Mouse (Mus musculus): ENCODE measurements at regions not wholly inside any gene's neighbourhood (a gene's known extent, or its start where the extent isn't known, plus 50 kb on each side); places are given as distances from the start of the nearest gene placed in this dataset.

- in situ Hi-C loops (cut with MboI, MseI), result no loop called here
These were observed 85.6 kb upstream of the Thbs1 start for GRCm38 (mm10) chr2:118025829-118026735.

GRCm38 (mm10) chr2:118028881-118029280, 82.8 kb upstream of the Thbs1 start:
- in situ Hi-C loops (cut with MboI, MseI), result no loop called here

GRCm38 (mm10) chr2:118029470-118030108, 82.1 kb upstream of the Thbs1 start:
- in situ Hi-C loops (cut with MboI, MseI), result no loop called here

- in situ Hi-C loops (cut with MboI, MseI), result no loop called here
These were observed 80.0 kb upstream of the Thbs1 start for GRCm38 (mm10) chr2:118031662-118032061.

GRCm38 (mm10) chr2:118033377-118033776, 78.3 kb upstream of the Thbs1 start:
- in situ Hi-C loops (cut with MboI, MseI), result no loop called here

- in situ Hi-C loops (cut with MboI, MseI), result no loop called here
These were observed 77.7 kb upstream of the Thbs1 start for GRCm38 (mm10) chr2:118034026-118034425.

GRCm38 (mm10) chr2:118035333-118035732, 76.3 kb upstream of the Thbs1 start:
- in situ Hi-C loops (cut with MboI, MseI), result no loop called here

GRCm38 (mm10) chr2:118038859-118039818, 72.5 kb upstream of the Thbs1 start:
- in situ Hi-C loops (cut with MboI, MseI), result no loop called here

DNA sequence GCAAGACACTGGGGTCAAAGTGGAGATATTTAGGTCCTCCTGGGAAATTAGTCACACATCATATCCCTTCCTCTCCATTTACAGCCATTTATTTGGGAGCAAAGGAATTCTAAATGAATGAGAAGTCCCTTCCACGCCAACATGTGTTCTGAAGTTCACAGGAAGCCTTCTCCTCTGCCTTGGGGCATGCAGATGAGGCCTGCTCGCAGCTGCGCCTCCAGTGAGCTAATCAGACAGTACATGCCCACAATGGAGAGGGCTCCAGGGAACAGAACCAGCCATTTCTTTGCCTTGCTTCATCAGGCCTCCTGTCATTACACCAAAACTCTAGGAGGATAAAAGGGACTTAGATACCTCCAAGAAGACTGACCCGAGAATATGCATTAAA, 71.9 kb upstream of the Thbs1 start:
- in situ Hi-C loops (cut with MboI, MseI), result no loop called here

DNA sequence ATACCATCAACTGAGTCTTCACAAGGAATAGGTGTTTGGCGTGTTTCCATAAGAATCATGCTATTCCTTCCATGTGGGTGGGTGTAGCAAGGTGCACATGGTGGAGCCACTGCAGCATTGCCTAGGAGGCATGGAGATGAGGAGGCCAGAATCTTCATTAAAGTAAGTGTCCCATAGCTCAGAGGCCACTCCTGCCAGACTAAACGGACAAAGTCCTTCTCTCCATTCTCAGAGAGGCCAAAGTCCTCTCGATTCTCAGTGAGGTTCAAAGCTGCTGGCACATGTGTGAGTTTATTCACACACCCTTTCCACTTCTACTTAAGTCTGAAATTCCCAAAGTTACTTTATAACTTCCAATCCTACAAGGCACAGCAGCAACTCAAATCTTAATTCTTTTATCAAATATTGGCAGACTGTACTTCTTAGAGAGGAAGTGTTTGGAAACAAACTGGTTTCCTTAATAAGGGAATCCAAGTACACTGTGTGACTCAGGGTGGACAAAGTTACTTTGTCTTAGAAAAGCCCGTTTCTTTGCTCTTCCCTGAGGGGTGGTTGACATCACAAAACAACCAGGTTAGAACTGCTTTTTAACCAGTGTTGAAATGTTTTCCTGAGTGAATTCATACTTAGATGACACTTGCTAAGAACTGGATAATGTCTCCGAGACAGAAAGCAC, 69.2 kb upstream of the Thbs1 start:
- in situ Hi-C loops (cut with MboI, MseI), result no loop called here

GRCm38 (mm10) chr2:118044666-118045065, 67.0 kb upstream of the Thbs1 start:
- in situ Hi-C loops (cut with MboI, MseI), result no loop called here

DNA sequence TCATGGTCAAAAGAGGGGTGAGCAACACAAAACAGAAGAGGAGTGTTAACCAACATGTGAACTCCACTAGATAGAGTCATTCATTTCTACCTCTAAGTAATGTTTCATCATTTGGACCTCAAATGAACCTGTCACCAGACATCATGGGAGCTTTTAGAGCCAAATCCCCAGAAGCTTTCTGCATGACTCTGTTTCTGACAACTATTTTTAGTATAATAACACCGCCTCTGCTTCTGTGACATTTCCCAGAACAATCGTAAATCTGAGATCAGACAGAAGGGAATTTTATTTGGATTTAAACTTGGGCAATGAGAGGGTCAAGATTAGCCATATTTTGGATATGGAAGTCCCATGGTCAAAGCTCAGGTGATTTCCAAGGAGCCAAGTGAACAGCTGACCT, 61.4 kb upstream of the Thbs1 start:
- in situ Hi-C loops (cut with MboI, MseI), result no loop called here

- in situ Hi-C loops (cut with MboI, MseI), result no loop called here
These were observed 60.1 kb upstream of the Thbs1 start for GRCm38 (mm10) chr2:118051610-118052009.

DNA sequence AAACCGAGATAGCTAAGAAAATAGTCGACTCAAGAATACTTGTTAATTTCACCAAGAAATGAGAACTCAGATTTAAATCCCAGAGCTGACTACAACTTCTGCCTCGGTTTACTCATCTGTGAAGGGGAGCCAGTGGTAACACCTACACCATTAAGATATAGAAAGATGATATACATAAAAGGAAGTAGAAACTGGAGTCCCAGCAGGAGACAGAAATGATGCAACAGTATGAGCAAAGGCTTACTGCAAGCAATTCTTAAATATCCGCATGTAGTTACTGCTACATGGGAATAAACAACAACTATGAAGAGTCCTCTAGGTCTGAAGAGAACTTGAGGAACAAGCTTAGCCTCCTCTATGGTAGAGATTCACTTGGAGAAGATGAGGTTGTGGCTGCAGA, 58.2 kb upstream of the Thbs1 start:
- in situ Hi-C loops (cut with MboI, MseI), result no loop called here

DNA sequence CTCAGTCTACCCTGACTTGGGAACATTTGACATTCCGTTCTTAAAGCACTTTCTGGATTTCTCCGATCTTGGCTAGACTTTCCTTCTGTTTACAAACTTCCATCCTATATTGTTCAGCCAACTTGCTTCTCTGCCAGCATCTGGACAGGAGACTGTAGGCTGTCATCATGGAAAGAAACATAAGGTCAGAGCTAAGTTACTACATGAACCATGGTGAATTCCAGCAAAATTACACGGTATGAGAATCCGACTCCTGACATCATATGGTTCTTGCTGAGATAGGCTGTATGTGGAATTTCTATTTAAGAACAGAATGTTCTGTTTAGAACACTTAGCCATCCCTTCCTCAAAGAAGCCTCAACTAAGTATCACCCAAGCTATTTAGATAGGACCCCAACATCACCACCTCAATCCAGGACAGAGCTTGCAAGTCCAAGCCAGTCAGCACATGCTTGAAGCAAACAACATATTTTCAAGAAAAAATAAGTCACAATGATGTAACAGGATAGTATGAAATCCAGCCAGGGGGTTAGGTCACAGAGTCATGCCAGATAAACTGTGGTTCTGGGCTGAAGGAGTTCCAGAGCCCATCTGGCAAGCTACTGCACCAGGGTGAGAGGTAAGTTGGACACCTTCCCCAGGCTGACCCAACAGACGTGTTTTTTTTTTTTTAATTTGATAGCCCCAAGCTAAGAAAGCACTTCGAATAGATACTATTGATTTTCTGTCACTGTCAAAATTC, 52.9 kb upstream of the Thbs1 start:
- in situ Hi-C loops (cut with MboI, MseI), result no loop called here

DNA sequence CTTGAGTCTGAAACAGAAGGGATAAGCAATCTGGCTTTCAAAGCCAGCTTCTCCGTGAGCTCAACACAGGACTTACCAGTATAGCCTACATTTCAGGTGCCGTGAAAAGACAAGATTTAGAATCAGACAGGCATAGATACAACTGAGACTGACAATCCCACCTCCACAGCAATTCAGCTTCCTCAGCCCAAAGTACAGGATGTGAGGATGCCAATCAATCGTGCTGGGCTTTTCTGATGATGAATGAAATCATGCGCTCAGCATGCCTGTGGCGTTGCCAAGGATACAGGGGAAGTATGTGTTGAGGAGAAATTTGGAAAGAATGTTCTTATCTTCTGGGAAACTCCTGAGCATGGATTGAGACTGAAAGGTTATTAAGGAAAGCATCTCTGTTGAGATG, 50.4 kb upstream of the Thbs1 start:
- in situ Hi-C loops (cut with MboI, MseI), result no loop called here

Measured in regulatory T cell (primary cell).